Mouse (Mus musculus) macrophage (primary cell): ENCODE measurements at regions not wholly inside any gene's neighbourhood (a gene's known extent, or its start where the extent isn't known, plus 50 kb on each side); places are given as distances from the start of the nearest gene placed in this dataset.

ENCODE experiments used
- H3K27ac ChIP-seq: fragments of 350-480 bp; formaldehyde crosslinking; 2 replicates; pipeline ENCODE4 v1.9.0; 2021
- H3K36me3 ChIP-seq: fragments of 350-480 bp; formaldehyde crosslinking; 2 replicates; pipeline ENCODE4 v1.9.0; 2021; ENCODE audit errors: inconsistent target
- H3K4me3 ChIP-seq: fragments of 350-480 bp; formaldehyde crosslinking; 2 replicates; pipeline ENCODE4 v1.9.0; 2021; ENCODE audit errors: inconsistent target
- H3K79me2 ChIP-seq: fragments of 350-480 bp; formaldehyde crosslinking; 2 replicates; pipeline ENCODE4 v1.9.0; 2021; ENCODE audit errors: inconsistent target
- WGBS: methylation state at CpG from one replicate; pipeline ENCODE4 v1.1.7; 2026; ENCODE audit warnings: inconsistent platforms; ENCODE audit not compliant: missing documents; 5-methylcytosine and 5-hydroxymethylcytosine counted together

DNA sequence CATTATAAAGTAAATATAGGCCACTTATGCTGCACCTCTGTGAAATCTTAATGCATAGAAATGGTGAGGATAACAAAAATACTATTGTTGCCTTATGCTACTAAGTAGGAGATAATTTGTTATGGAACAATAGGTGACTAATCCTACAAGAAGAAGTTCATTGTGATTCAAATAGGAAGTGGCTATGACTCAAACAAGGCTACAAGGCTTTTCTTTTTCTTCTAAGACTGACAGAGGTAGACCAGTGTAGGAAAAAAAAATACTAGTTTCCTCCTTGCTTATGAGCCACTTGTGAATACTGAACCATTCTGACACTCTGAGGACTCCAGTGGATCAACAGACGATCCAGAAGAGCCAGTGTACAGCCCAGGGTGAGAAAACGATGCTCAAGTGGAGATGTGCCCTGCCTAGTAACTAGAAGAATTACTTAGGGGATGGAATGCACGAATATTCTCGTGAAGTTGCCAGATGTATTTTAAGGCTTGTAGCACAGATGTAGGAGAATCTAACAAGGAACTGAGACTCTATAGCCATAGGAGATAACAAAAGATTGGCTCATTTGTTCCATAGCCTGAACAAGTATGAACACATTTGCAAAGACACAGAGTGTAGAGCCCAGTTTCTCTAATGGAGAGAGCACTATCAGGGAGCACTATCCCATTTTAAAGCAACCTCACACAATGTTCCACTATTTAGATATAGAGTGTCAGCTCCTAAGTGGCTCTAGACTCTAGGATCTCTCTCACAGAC, 60.3 kb downstream of the Fzd1 start:
- Histone ChIP-seq H3K36me3 (no peaks in the 10 kb centered on the region), H3K79me2 (no peaks in the 10 kb centered on the region), H3K4me3 (no peak overlapping the region), H3K27ac (no peak overlapping the region)
- WGBS: 72% methylated on average over 4 of the region's 4 CpGs

DNA sequence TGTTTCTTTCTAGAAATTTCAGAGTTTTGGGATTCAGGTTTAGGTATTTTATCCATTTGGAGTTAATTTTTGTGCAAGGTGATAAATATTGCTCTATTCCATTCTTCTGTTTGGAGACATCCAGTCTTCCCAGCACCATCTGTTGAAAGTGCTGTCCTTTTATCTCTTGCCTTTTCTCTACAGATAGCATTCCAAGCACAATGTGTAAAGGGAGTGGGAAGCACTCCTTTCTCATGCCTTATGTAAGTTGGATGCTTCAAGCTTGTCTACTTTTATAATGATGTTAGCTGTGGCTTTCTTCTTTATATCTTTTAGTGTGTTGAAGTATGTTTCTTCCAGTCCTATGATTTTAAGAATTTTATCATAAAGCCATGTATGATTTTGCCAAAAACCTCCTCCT, 61.1 kb downstream of the Fzd1 start:
- H3K4me3 ChIP-seq: no peak overlapping the region
- no peaks in the 10 kb centered on the region for H3K36me3 ChIP-seq
- no peaks in the 10 kb centered on the region for H3K79me2 ChIP-seq
- H3K27ac ChIP-seq: no peak overlapping the region

GRCm38 (mm10) chr5:4689130-4689529, 68.7 kb downstream of the Fzd1 start:
- Histone ChIP-seq H3K4me3 (no peak overlapping the region), H3K79me2 (no peaks in the 10 kb centered on the region), H3K36me3 (no peaks in the 10 kb centered on the region), H3K27ac (no peak overlapping the region)
- 28% methylated on average over 2 of the region's 2 CpGs for WGBS

DNA sequence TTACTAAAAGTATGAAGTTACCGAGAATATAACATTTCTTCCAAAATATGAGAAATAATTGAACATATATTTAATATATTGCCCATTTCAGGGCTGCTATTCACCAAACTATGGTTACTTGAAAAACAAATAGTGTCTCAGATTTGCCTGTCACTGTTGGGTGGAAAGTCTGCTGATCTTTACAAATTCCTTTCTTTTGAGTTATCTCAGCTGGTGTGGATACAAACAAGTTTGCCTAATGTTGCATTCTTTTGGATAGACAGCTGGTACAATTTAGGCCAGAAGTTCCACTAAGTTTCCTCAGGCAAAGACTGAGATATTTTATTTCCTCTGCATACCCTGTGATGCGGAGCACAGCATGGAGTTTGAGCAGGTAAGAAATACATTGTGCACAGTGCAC, 82.5 kb downstream of the Fzd1 start:
- H3K36me3 ChIP-seq: no peaks in the 10 kb centered on the region
- no peak overlapping the region for H3K27ac ChIP-seq
- H3K4me3 ChIP-seq: no peak overlapping the region
- no peaks in the 10 kb centered on the region for H3K79me2 ChIP-seq
- WGBS: 88% methylated on average over 2 of the region's 2 CpGs

DNA sequence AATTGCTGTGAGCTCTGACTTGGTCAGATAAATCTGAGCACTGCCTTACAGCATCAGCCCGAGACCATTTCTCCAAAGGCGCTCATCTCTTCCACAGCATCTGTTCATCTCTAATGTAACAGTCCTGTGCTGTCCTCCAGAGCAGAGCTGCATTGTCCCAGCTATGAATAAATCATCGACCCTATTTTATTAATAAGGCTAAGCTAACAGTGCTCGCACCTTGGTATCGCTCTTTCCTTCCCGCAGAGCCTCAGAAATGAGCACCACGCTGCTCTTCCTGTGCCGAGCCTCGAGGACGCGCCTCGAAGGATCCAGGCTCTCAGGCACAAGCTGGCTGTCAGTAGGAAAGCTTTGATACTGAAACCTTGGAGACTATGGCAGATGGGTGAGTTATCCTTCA, 91.5 kb downstream of the Fzd1 start:
- 83% methylated on average over 12 of the region's 12 CpGs for WGBS
- no peaks in the 10 kb centered on the region for H3K36me3 ChIP-seq
- H3K79me2 ChIP-seq: no peaks in the 10 kb centered on the region
- H3K4me3 ChIP-seq: no peak overlapping the region
- H3K27ac ChIP-seq: no peak overlapping the region

- WGBS: 92% methylated on average over 9 of the region's 9 CpGs
- no peaks in the 10 kb centered on the region for H3K36me3 ChIP-seq
- H3K27ac ChIP-seq: no peak overlapping the region
- no peak overlapping the region for H3K4me3 ChIP-seq
- no peaks in the 10 kb centered on the region for H3K79me2 ChIP-seq
Measured at GRCm38 (mm10) chr5:4665978-4666377, 91.9 kb downstream of the Fzd1 start.

GRCm38 (mm10) chr5:4664918-4665317, 92.9 kb downstream of the Fzd1 start:
- H3K4me3 ChIP-seq: no peak overlapping the region
- H3K36me3 ChIP-seq: no peaks in the 10 kb centered on the region
- no peak overlapping the region for H3K27ac ChIP-seq
- 93% methylated on average over 4 of the region's 4 CpGs for WGBS
- H3K79me2 ChIP-seq: no peaks in the 10 kb centered on the region

GRCm38 (mm10) chr5:4664488-4664887, 93.3 kb downstream of the Fzd1 start:
- Histone ChIP-seq H3K27ac (no peak overlapping the region), H3K79me2 (no peaks in the 10 kb centered on the region), H3K4me3 (no peak overlapping the region), H3K36me3 (no peaks in the 10 kb centered on the region)
- 84% methylated on average over 10 of the region's 10 CpGs for WGBS

DNA sequence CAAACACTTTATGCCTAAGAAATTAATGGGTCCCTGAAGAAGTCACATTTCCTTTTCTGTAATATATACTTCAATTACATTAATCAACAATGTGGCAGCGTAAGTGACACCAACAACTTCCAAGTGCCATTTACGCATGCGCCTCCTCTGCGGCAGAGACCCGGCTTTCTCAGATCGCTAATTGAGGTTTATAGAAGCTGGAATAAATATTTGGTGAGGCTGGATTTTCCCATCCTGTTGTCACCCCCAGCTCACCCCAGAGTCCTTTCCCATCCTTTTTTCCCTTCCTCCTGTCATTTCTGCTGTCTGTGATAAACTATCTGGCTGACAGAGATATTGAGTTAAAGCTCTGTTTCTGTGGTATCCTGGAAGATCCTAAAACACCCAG, 95.6 kb downstream of the Fzd1 start:
- no CpG with 5 or more reads among the region's 6 CpGs for WGBS
- Histone ChIP-seq H3K79me2 (no peaks in the 10 kb centered on the region), H3K27ac (no peak overlapping the region), H3K36me3 (no peaks in the 10 kb centered on the region), H3K4me3 (no peak overlapping the region)

DNA sequence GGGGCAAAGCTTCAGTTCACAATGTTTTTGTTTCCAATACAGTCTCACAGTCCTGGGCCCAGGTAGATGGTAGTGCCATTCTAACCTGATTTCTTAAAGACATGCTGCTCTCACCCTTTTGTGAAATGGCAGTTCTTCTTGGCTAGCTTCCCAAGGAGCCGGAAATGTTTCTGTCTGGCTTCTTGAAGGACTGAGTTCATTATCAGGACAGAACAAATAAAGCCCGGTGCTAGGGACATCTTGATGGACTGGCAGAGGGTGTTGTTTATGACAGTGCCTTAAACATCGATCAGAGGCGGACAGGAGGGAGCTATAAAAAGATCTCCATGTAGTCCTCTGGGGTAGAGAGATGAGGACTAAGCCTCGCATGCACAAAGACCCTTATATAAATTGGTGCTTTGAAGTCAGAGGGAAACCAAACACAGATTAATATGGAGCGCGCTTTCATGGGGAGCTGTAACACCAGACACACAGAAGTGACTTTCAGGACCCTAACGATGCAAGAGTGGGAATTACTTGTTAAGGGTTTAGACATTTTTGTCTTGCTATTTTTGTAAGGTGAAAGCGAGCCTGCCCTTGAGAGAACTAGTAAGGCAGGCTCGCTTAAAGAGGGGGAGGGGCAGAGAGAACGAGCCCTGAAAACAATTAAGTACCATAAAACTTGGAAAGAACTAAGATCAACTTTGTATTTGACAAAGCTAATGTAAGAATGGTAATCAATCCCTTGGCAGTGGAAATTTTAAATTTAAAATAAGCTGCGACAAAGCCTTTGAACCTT, 96.2 kb downstream of the Fzd1 start:
- Histone ChIP-seq H3K27ac (no peak overlapping the region), H3K79me2 (no peaks in the 10 kb centered on the region), H3K4me3 (no peak overlapping the region), H3K36me3 (no peaks in the 10 kb centered on the region)
- 75% methylated on average over 12 of the region's 12 CpGs for WGBS

GRCm38 (mm10) chr5:4657982-4658381, 99.9 kb downstream of the Fzd1 start:
- 80% methylated on average over 1 of the region's 1 CpGs for WGBS
- no peak overlapping the region for H3K27ac ChIP-seq
- no peaks in the 10 kb centered on the region for H3K36me3 ChIP-seq
- H3K79me2 ChIP-seq: no peaks in the 10 kb centered on the region
- H3K4me3 ChIP-seq: no peak overlapping the region

GRCm38 (mm10) chr5:4654186-4654585, 103.6 kb downstream of the Fzd1 start:
- no peaks in the 10 kb centered on the region for H3K79me2 ChIP-seq
- H3K4me3 ChIP-seq: no peak overlapping the region
- H3K36me3 ChIP-seq: no peaks in the 10 kb centered on the region
- H3K27ac ChIP-seq: no peak overlapping the region

DNA sequence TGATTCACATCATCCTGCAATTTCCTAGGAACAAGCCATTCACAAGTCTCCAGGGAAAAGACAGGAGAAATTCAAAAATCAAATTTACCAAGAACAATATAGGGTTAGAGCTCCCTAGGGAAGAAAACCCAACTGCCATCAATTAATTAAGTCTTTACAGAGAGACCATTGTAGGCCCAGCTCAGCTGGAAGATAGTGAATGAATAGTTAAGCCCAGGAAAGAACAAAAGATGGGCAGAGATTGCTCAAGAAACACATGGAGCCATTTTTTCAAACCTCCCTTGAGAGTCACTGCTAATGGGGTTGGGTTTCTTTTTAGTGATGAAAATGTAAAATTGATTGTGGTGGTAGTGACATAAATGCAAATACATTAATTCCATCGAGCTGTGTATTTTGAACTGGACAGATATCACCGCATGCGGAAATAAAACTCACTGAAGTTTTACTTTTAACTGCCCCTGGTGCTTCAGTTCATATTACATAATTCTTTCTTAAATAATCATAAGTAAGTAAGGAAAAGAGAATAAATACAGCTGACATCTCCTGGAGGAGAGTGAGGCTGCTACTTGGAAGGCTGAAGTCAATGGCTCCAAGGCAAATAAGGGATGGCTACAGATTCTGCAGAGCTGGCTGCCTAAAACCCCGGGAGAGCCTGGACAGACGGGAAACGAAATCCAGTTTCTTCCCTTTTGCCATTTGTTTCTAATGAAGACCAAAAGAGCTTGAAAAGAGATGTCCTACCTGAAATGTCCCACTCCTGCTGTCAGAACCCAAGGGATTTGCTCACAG, 106.5 kb downstream of the Fzd1 start:
- 95% methylated on average over 6 of the region's 6 CpGs for WGBS
- H3K36me3 ChIP-seq: no peaks in the 10 kb centered on the region

GRCm38 (mm10) chr5:4650709-4651108, 107.1 kb downstream of the Fzd1 start:
- WGBS: 100% methylated on average over 3 of the region's 3 CpGs
- no peak overlapping the region for H3K4me3 ChIP-seq
- H3K27ac ChIP-seq: no peak overlapping the region
- H3K36me3 ChIP-seq: no peaks in the 10 kb centered on the region
- H3K79me2 ChIP-seq: no peaks in the 10 kb centered on the region

More for the DNA sequence above, 106.5 kb downstream of the Fzd1 start:
- H3K27ac ChIP-seq: no peak overlapping the region
- no peaks in the 10 kb centered on the region for H3K79me2 ChIP-seq
- H3K4me3 ChIP-seq: no peak overlapping the region
